Mouse (Mus musculus) forebrain, embryonic 11.5 days (tissue): ENCODE measurements around the gene Vangl2. TPM values are rescaled to one million over a fixed set of nuclear protein-coding genes. Genes with fewer than 3 reads are reported as not detected.
A peak's percentile ranks its signal among the peaks of the same experiment; 100 is the strongest.

Experiments
- ATAC-seq: fragments of 200-750 bp; cut with Nextera tagmentation; replicated peaks from 2 replicates; pipeline ENCODE4 v1.8.0; 2017; ENCODE audit warnings: moderate TSS enrichment; ENCODE audit not compliant: low FRiP score
- DNase-seq: peaks from one replicate; pipeline ENCODE4 v3.0.0-alpha.2; 2017; ENCODE audit warnings: low spot score
- H3K27ac ChIP-seq: fragments of 300-500 bp; sonication (generic); 2 replicates; pipeline ENCODE4 v1.5.1; 2014; ENCODE audit warnings: low read depth, low read length
- H3K27me3 ChIP-seq: fragments of 300-500 bp; sonication (generic); 2 replicates; pipeline ENCODE4 v1.6.1; 2014; ENCODE audit warnings: mild to moderate bottlenecking, low read length, mixed read lengths; ENCODE audit not compliant: control insufficient read depth, insufficient read depth
- H3K36me3 ChIP-seq: fragments of 300-500 bp; sonication (generic); 2 replicates; pipeline ENCODE4 v1.6.1; 2014; ENCODE audit warnings: mild to moderate bottlenecking, low read length, moderate library complexity, mixed read lengths; ENCODE audit not compliant: control insufficient read depth, insufficient read depth
- H3K4me1 ChIP-seq: fragments of 300-500 bp; sonication (generic); replicated peaks from 2 replicates; pipeline ENCODE4 v1.6.1; 2014; ENCODE audit warnings: low read length, mixed read lengths; ENCODE audit not compliant: control insufficient read depth, insufficient read depth
- H3K4me2 ChIP-seq: fragments of 300-500 bp; sonication (generic); 2 replicates; pipeline ENCODE4 v1.6.1; 2014; ENCODE audit warnings: low read depth, mild to moderate bottlenecking, low read length, moderate library complexity, mixed read lengths; ENCODE audit not compliant: severe bottlenecking
- H3K4me3 ChIP-seq: fragments of 300-500 bp; sonication (generic); 2 replicates; pipeline ENCODE4 v1.5.1; 2014; ENCODE audit warnings: low read depth, low read length
- H3K9ac ChIP-seq: fragments of 300-500 bp; sonication (generic); 2 replicates; pipeline ENCODE4 v1.6.1; 2014; ENCODE audit warnings: low read length
- H3K9me3 ChIP-seq: fragments of 300-500 bp; sonication (generic); 2 replicates; pipeline ENCODE4 v1.6.1; 2016; ENCODE audit warnings: low read length, mixed read lengths; ENCODE audit not compliant: control insufficient read depth
- WGBS: fragments of 180-500 bp; shearing (Covaris S2); extraction: QIAGEN DNeasy Blood & Tissue Kit; methylation state at CpG from one replicate; pipeline ENCODE4 v1.1.7; 2014; 5-methylcytosine and 5-hydroxymethylcytosine counted together
- polyA plus RNA-seq: library from polyadenylated mRNA; unstranded; fragments of >200 nt; fragmentation: Nextera tagmentation; extraction: Ambion mirVana; gene quantifications from 2 replicates; pipeline ENCODE4 v1.2.1, GENCODE M21; 2014

Gene Vangl2
- polyA plus RNA-seq, result 47.0 and 49.3 TPM in 2 replicates

GRCm38 (mm10) chr1:172028394-172029275 lies at the start of gene Vangl2:
TSS of gene Vangl2 (minus strand) at chr1:172028444.
- Histone ChIP-seq H3K9ac (peak within 1 kb of the TSS; percentile 99), H3K9me3 (no peaks in the 10 kb centered on the region), H3K4me3 (peak within 1 kb of the TSS; percentile 96), H3K27ac (peak within 1 kb of the TSS; percentile 97), H3K36me3 (no peaks in the 10 kb centered on the region), H3K27me3 (no peaks in the 10 kb centered on the region), H3K4me1 (peaks cover 37% of the 10 kb centered on the region), H3K4me2 (peak within 1 kb of the TSS; percentile 82)
- DNase-seq, result peak; percentile 44
- 37% methylated on average over 21 of the region's 21 CpGs for WGBS
- ATAC-seq, result no peak

GRCm38 (mm10) chr1:172077981-172078380 lies 49.7 kb upstream of the Vangl2 start:
- Histone ChIP-seq H3K4me1 (no peaks in the 10 kb centered on the region; the same call in 1 of the 2 replicates), H3K4me2 (no peak overlapping the region), H3K9me3 (no peaks in the 10 kb centered on the region), H3K27ac (no peak overlapping the region), H3K36me3 (peaks cover 8% of the 10 kb centered on the region), H3K9ac (no peak overlapping the region), H3K27me3 (no peaks in the 10 kb centered on the region), H3K4me3 (no peak overlapping the region)
- DNase-seq (no peak), ATAC-seq (no peak)
- 75% methylated on average over 5 of the region's 5 CpGs for WGBS

- no peaks in the 10 kb centered on the region for H3K9me3 ChIP-seq
- no peak overlapping the region for H3K9ac ChIP-seq
- DNase-seq (no peak), ATAC-seq (no peak)
- no peak overlapping the region for H3K4me3 ChIP-seq
- H3K36me3 ChIP-seq, result peaks cover 22% of the 10 kb centered on the region
- no peaks in the 10 kb centered on the region for H3K27me3 ChIP-seq
- 98% methylated on average over 7 of the region's 7 CpGs for WGBS
- no peaks in the 10 kb centered on the region for H3K4me1 ChIP-seq
- no peak overlapping the region for H3K27ac ChIP-seq
- H3K4me2 ChIP-seq, result no peak overlapping the region
These were observed 44.4 kb upstream of the Vangl2 start for GRCm38 (mm10) chr1:172072604-172073003.

- DNase-seq (no peak), ATAC-seq (no peak; the same call in 1 of the 2 replicates)
- no peaks in the 10 kb centered on the region for H3K4me1 ChIP-seq
- H3K27me3 ChIP-seq, result no peaks in the 10 kb centered on the region
- H3K4me3 ChIP-seq, result no peak overlapping the region
- WGBS, result 81% methylated on average over 4 of the region's 4 CpGs
- H3K9me3 ChIP-seq, result no peaks in the 10 kb centered on the region
- H3K4me2 ChIP-seq, result no peak overlapping the region
- peaks cover 22% of the 10 kb centered on the region for H3K36me3 ChIP-seq
- H3K27ac ChIP-seq, result no peak overlapping the region
- no peak overlapping the region for H3K9ac ChIP-seq
These were observed 43.3 kb upstream of the Vangl2 start for GRCm38 (mm10) chr1:172071556-172071955.

GRCm38 (mm10) chr1:172070227-172070626 lies 42.0 kb upstream of the Vangl2 start:
- no peak overlapping the region for H3K27ac ChIP-seq
- WGBS, result 78% methylated on average over 6 of the region's 6 CpGs
- H3K9ac ChIP-seq, result no peak overlapping the region
- no peaks in the 10 kb centered on the region for H3K9me3 ChIP-seq
- DNase-seq, result no peak
- no peak overlapping the region for H3K4me3 ChIP-seq
- no peak overlapping the region for H3K4me2 ChIP-seq
- peaks cover 24% of the 10 kb centered on the region for H3K36me3 ChIP-seq
- ATAC-seq, result no peak
- H3K4me1 ChIP-seq, result no peaks in the 10 kb centered on the region
- H3K27me3 ChIP-seq, result no peaks in the 10 kb centered on the region

GRCm38 (mm10) chr1:172064613-172065141 lies 36.4 kb upstream of the Vangl2 start:
- 74% methylated on average over 13 of the region's 13 CpGs for WGBS
- H3K27ac ChIP-seq, result no peak overlapping the region
- ATAC-seq, result no peak
- H3K4me3 ChIP-seq, result no peak overlapping the region
- no peaks in the 10 kb centered on the region for H3K9me3 ChIP-seq
- H3K36me3 ChIP-seq, result peaks cover 2% of the 10 kb centered on the region
- no peak for DNase-seq
- H3K4me1 ChIP-seq, result no peaks in the 10 kb centered on the region
- no peak overlapping the region for H3K9ac ChIP-seq
- H3K27me3 ChIP-seq, result no peaks in the 10 kb centered on the region
- H3K4me2 ChIP-seq, result no peak overlapping the region

GRCm38 (mm10) chr1:172063291-172064023 lies 35.2 kb upstream of the Vangl2 start:
- Histone ChIP-seq H3K9me3 (no peaks in the 10 kb centered on the region), H3K9ac (no peak overlapping the region), H3K4me2 (no peak overlapping the region), H3K27ac (no peak overlapping the region), H3K27me3 (no peaks in the 10 kb centered on the region), H3K4me3 (no peak overlapping the region), H3K36me3 (peaks cover 2% of the 10 kb centered on the region; the same call in 1 of the 2 replicates), H3K4me1 (no peaks in the 10 kb centered on the region)
- DNase-seq (no peak), ATAC-seq (no peak)
- 72% methylated on average over 4 of the region's 4 CpGs for WGBS

GRCm38 (mm10) chr1:172062101-172062500 lies 33.9 kb upstream of the Vangl2 start:
- no peak overlapping the region for H3K4me2 ChIP-seq
- WGBS, result 86% methylated on average over 2 of the region's 2 CpGs
- ATAC-seq (no peak), DNase-seq (no peak)
- no peak overlapping the region for H3K9ac ChIP-seq
- H3K9me3 ChIP-seq, result no peaks in the 10 kb centered on the region
- peaks cover 3% of the 10 kb centered on the region; the same call in 1 of the 2 replicates for H3K4me1 ChIP-seq
- H3K36me3 ChIP-seq, result peaks cover 2% of the 10 kb centered on the region; the same call in 1 of the 2 replicates
- H3K4me3 ChIP-seq, result no peak overlapping the region
- no peak overlapping the region for H3K27ac ChIP-seq
- no peaks in the 10 kb centered on the region for H3K27me3 ChIP-seq
